Mouse (Mus musculus): ENCODE data around the gene Il16.

Il16 gene

GRCm38 (mm10) chr7:83648807-83649206 is 96.7 kb downstream of the Il16 start:
- no peak for DNase-seq (ENCODE audit: low spot score in 2 of 2)

DNA sequence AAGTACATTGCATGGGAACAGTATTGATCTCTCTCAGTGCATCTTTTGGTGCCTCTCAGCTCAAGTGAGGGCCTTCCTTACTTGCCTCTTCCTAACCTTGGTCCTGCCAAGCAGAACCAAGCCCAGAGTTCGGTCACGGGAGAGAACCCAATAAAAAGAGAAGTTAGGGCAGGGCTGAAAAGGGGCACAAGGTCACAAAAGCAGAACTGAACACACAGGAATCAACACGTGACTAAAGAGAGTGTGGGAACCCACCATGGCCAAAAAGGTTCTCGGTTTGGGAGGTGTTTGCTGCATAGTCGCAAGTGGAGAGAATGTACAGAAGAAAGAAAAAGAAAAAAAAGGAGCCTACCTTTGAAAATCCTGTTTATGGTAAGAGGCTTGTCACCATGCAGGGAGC is 100.0 kb downstream of the Il16 start:
- no peak for DNase-seq (ENCODE audit: low spot score in 2 of 2)

GRCm38 (mm10) chr7:83644761-83645160 is 100.8 kb downstream of the Il16 start:
- no peak for DNase-seq (ENCODE audit: low spot score in 2 of 2)

DNA sequence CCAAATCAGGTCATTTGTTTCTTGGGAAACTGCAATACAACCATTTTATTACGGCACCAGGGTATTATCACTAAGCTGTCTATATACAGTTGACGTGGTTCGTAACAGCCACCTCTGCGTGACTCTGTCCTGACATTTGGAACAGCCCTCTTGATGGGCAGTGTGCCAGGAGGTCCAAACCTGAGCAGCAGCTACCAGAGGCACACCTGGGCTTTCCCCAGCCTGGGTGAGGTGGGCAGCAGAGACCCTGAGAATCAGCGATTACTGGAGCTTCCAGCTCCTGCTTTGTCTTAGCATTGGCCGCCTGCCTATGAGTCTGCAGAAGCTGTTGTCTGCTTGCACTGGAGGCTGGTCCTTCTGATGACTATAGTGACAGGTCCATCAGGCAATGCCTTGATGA is 101.9 kb downstream of the Il16 start:
- DNase-seq (ENCODE audit: low spot score in 2 of 2), result no peak

- DNase-seq (ENCODE audit: low spot score in 2 of 2), result no peak
Observed at GRCm38 (mm10) chr7:83641163-83641562, 104.4 kb downstream of the Il16 start.

- DNase-seq (ENCODE audit: low spot score in 2 of 2), result no peak
Observed at GRCm38 (mm10) chr7:83640581-83640980, 104.9 kb downstream of the Il16 start.

GRCm38 (mm10) chr7:83639084-83639483 is 106.4 kb downstream of the Il16 start:
- no peak for DNase-seq (ENCODE audit: low spot score in 2 of 2)

GRCm38 (mm10) chr7:83637781-83638583 is 107.5 kb downstream of the Il16 start:
- DNase-seq (ENCODE audit: low spot score in 2 of 2), result no peak

- DNase-seq (ENCODE audit: low spot score in 2 of 2), result no peak
Observed at GRCm38 (mm10) chr7:83636425-83636824, 109.1 kb downstream of the Il16 start.

DNA sequence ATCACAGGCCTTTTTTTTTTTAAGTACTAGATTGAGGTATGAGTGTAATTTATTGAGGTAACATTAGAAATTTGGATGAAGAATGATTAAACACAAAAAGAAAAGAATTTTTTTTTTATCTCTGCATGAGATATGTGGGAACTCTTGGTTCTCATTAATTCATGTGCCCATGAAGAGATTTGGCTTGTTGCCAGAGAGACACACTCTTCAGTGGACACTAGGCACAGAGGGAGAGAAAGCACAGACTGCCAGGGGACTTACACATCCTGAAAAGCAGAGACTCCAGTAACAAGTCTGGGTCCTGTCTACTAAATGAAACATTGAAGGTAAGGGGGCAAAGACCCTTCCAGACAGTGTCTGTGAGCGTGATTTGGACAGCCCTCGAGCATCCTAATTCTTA is 109.8 kb downstream of the Il16 start:
- DNase-seq (ENCODE audit: low spot score in 2 of 2), result no peak

DNA sequence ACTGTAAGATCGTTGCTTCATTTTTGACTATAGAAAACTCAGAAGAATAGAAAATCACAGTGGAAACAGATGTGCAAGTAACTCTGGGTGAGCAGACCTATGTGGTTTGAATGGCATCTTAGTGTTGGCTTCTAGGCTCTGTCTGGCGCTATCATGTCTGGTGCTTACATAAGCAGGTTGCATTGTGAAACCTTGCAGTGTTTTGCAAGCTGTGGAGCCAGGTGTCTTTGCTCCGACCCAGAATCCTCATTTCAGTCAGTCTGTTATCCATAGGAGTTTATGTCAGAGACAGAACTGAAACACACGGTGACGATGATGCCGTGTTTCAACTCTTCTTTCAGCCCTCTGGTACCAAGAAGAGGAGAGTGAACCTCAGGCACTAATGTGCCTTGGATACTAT is 111.7 kb downstream of the Il16 start:
- DNase-seq (ENCODE audit: low spot score in 2 of 2), result no peak

- no peak for DNase-seq (ENCODE audit: low spot score in 2 of 2)
Observed at GRCm38 (mm10) chr7:83632682-83633120, 112.8 kb downstream of the Il16 start.

- peak; percentile 77 to 80 for DNase-seq (ENCODE audit: low spot score in 2 of 2)
Observed at GRCm38 (mm10) chr7:83631828-83632681, 113.5 kb downstream of the Il16 start, which contains the start of gene Stard5. Stard5 (plus strand) TSS chr7:83631959.

DNA sequence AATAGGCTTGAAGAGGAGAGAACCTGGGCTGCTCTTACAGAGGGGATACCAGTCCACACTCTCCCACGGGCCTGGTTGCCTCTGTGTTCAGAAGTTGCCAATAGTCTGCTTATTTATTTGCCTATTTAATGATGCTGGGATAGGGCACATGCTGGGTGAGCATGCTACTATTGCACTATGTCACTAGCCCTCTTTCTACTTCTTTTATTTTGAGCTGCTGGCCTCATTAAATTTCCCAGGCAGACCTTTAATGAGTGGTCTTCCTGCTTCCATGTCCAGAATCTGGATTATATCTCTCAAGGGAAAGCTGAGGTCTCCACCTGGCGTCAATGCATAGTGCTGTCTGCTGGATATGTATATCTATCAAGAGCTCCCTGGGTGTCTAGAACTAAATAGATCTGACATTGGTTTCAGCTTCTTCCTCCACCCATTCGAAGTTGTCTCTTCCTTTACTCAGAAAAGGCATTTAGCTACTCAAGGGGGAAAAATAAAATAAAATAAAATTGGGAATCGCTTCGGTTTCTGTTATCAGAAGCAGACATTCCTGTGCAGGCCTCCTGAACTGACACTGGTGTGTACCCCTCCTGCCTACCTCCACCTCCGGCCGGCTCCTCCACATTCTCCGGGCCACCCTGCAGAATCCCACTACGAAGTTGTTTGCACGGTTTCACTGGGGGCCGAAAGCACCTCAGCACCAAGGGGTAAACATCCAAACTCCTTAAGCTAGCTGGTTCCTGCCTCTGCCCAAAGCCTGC is 114.3 kb downstream of the Il16 start:
- DNase-seq (ENCODE audit: low spot score in 2 of 2), result no peak

GRCm38 (mm10) chr7:83627369-83627768 is 118.2 kb downstream of the Il16 start:
- DNase-seq (ENCODE audit: low spot score in 2 of 2), result no peak

- DNase-seq (ENCODE audit: low spot score in 2 of 2), result no peak
Observed at GRCm38 (mm10) chr7:83626557-83627257, 118.8 kb downstream of the Il16 start.

DNA sequence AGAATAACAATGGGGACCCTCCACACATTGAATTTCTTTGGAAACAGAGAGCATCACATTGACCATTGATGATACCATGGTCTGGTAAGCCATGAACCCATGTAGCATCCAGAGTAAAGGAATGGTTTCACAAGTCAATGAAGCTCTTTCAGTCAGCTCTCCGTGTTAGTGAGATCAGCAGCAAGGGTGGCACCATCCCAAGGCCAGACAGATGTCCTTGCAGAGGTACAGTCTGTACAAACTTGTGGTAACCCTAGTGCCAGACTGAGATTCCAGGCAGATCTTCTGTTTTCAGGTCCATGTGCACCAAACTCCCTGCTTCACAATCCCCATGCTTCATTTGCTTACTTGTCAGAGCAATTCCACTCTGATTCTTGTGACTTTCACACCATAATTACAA is 121.5 kb downstream of the Il16 start:
- DNase-seq (ENCODE audit: low spot score in 2 of 2), result no peak

DNA sequence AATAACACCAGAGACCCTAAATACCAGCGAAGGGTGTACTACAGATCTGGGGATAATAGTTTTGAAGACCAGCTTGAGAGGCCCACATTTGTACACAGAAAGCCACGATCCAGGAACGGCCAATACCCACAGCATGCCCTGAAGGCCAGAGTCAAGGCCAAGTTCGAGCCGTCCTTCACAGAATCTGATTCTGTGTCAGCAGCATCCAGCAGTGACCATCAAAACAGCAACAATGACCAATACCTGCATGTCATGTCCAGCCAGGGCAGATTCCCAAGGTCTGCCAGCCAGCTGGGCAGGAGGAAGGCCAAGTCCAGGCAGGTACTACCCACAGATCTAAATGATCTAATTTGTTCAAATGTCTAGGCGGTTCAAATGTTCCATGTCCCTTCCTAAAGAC is 122.9 kb downstream of the Il16 start:
- DNase-seq (ENCODE audit: low spot score in 2 of 2), result no peak

GRCm38 (mm10) chr7:83618709-83619108 is 126.8 kb downstream of the Il16 start:
- no peak for DNase-seq (ENCODE audit: low spot score in 2 of 2)

GRCm38 (mm10) chr7:83616268-83616667 is 129.3 kb downstream of the Il16 start:
- DNase-seq (ENCODE audit: low spot score in 2 of 2), result no peak

GRCm38 (mm10) chr7:83615815-83616214 is 129.7 kb downstream of the Il16 start:
- no peak for DNase-seq (ENCODE audit: low spot score in 2 of 2)
